Mouse (Mus musculus): ENCODE measurements around the gene 2610301B20Rik.
"Not testable (repeated sequence)": the region's sequence is repeated elsewhere in the genome, so short reads cannot be mapped to it uniquely, and the experiment has no call there.

Gene 2610301B20Rik

GRCm38 (mm10) chr4:10873920-10874665, at the start of gene 2610301B20Rik:
TSS of gene 2610301B20Rik (plus strand) at chr4:10874498.
- peak; percentile 93 for DNase-seq

- DNase-seq: no peak
Observed at GRCm38 (mm10) chr4:10833273-10833672, 41.0 kb upstream of the 2610301B20Rik start.

- no peak for DNase-seq
Observed at GRCm38 (mm10) chr4:10835252-10836051, 38.8 kb upstream of the 2610301B20Rik start.

GRCm38 (mm10) chr4:10845848-10846247, 28.4 kb upstream of the 2610301B20Rik start:
- no peak for DNase-seq

- no peak for DNase-seq
Observed at GRCm38 (mm10) chr4:10849812-10850211, 24.5 kb upstream of the 2610301B20Rik start.

GRCm38 (mm10) chr4:10851013-10851412, 23.3 kb upstream of the 2610301B20Rik start:
- no peak for DNase-seq

GRCm38 (mm10) chr4:10859174-10859573, 15.1 kb upstream of the 2610301B20Rik start:
- no peak for DNase-seq

GRCm38 (mm10) chr4:10859911-10860581, 14.3 kb upstream of the 2610301B20Rik start:
- DNase-seq: no peak

- no peak for DNase-seq
Observed at GRCm38 (mm10) chr4:10860825-10861224, 13.5 kb upstream of the 2610301B20Rik start.

- DNase-seq: not testable (repeated sequence)
Observed at GRCm38 (mm10) chr4:10862882-10863281, 11.4 kb upstream of the 2610301B20Rik start.

- DNase-seq: no peak
Observed at GRCm38 (mm10) chr4:10872231-10872630, 2.1 kb upstream of the 2610301B20Rik start.

GRCm38 (mm10) chr4:10872685-10873539, 1.4 kb upstream of the 2610301B20Rik start:
- no peak for DNase-seq

GRCm38 (mm10) chr4:10873549-10873919, 764 bp upstream of the 2610301B20Rik start:
- no peak for DNase-seq

- no peak for DNase-seq
Observed at GRCm38 (mm10) chr4:10874718-10875121, 422 bp downstream of the 2610301B20Rik start.

GRCm38 (mm10) chr4:10875407-10875806, 1.1 kb downstream of the 2610301B20Rik start:
- DNase-seq: no peak

- no peak for DNase-seq
Observed at GRCm38 (mm10) chr4:10877057-10877456, 2.8 kb downstream of the 2610301B20Rik start.

- DNase-seq: no peak
Observed at GRCm38 (mm10) chr4:10883740-10884408, 9.6 kb downstream of the 2610301B20Rik start.

- DNase-seq: no peak
Observed at GRCm38 (mm10) chr4:10888835-10889234, 14.5 kb downstream of the 2610301B20Rik start.

GRCm38 (mm10) chr4:10896262-10896661, 22.0 kb downstream of the 2610301B20Rik start:
- no peak for DNase-seq

- DNase-seq: no peak
Observed at GRCm38 (mm10) chr4:10896859-10897258, 22.6 kb downstream of the 2610301B20Rik start.

GRCm38 (mm10) chr4:10905234-10905801, 31.0 kb downstream of the 2610301B20Rik start:
- DNase-seq: no peak
